Mouse (Mus musculus) heart, adult 18-20 months (tissue): ENCODE measurements at regions not wholly inside any gene's neighbourhood (a gene's known extent, or its start where the extent isn't known, plus 50 kb on each side); places are given as distances from the start of the nearest gene placed in this dataset.

Experiments
- DNase-seq, 2 experiments: peaks; one replicate each; pipeline ENCODE4 v3.0.0; 2021 to 2022; ENCODE audit warnings: mixed read lengths in 1 of 2

GRCm38 (mm10) chr1:151119566-151119965, 62.8 kb upstream of the Gm47985 start:
- DNase-seq, result no peak

GRCm38 (mm10) chr1:151121686-151122085, 60.7 kb upstream of the Gm47985 start:
- no peak for DNase-seq

GRCm38 (mm10) chr1:151123964-151124363, 58.4 kb upstream of the Gm47985 start:
- DNase-seq, result no peak

DNA sequence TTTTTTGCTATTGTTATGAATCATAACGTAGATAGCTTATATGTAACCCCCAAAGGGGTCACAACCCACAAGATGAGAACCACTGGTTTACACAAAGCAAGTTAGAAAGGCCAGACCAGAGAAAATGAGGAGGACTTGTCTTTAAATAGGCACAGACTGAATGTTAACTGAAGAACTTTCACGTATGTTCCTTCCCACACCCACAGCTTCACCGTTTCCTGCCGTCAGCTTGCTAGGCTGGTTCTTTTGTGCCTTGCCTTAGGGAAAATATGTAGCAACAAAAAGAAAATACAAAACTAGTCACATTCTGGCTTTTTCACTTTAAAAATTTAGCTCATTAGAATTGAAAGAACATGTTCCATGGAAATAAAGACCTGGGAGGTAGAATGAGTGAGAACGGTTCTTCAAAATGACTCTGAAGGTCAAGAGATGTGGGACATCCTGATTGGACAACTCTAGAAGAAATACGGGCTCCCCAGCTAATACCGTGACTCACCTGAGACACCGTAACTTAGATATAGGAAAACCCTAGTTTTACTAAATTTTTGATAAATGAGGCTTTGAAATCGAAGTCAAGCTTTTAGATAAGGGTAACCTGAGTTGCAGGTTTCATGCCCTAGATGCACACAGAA, 57.2 kb upstream of the Gm47985 start:
- DNase-seq, result no peak

DNA sequence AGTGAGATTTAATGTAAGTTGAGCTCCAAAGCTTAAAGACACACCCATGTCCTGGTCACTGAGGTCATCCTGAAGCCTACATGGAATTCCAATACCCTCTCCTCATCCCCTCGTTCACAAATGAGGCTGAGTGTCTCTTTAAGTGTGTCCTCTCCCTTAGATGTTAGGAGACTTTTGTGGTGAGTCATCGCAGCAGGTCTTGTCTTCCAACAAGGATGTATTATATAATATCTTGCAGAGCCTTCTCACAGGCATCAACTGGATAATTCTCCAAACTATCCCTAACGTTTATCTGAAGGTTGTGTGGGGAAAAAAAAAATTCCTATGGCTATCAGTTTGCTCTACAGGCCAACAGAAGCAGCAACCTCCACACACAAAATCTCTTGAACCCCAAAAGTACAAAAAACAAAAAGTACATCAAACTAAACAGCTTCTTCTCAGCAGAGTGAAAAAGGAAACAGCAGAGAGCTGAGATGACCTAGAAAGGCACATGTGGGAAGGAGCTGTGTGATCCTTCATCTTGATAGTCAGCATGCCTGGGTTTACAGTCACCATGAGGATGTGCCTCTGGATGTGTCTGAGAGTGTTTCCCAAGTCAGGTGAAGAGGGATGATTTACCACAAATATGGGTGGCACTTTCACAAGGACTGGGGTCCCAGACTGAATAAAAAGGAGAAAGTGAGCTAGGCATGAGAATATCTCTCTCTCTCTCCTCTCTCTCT, 56.4 kb upstream of the Gm47985 start:
- DNase-seq, result no peak

DNA sequence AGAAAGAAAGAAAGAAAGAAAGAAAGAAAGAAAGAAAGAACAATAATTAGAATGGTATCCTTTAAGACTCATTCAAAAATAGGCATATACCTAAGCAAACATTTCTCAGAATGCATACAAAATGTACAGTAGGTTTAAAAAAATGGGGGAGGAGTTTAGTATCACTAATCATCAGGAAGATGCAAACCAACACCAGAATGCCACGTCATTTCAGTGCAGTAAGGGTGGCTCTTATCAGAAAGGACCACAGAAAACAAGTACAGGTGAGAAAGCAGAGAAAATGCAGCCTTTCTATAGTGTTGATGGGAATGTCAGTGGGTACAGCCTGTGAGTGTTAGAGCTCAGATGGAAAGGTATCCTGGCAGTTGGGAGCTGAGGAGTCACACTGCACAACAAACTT, 55.6 kb upstream of the Gm47985 start:
- no peak for DNase-seq

DNA sequence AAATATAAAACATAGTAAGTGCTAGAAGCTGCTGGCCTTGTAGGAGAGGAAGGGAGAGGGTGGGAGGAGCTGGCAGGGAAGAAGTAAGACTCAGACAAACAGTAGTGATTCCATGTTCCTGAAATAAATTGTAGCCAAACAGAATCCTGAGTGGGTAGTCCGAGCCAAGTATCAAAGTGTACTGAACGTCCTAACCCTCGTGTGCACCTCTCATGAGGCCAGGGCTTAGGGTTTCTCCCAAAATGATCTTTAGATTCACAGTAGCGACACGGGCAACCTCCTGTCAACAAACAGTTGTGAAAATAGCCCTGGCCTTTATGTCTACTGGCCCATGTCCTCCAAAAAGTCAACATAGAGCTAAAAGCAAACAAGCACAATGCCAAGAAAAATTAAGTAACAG, 54.3 kb upstream of the Gm47985 start:
- DNase-seq, result peak; percentile 82 to 86

- no peak for DNase-seq
These were observed 53.4 kb upstream of the Gm47985 start for GRCm38 (mm10) chr1:151128955-151129354.

DNA sequence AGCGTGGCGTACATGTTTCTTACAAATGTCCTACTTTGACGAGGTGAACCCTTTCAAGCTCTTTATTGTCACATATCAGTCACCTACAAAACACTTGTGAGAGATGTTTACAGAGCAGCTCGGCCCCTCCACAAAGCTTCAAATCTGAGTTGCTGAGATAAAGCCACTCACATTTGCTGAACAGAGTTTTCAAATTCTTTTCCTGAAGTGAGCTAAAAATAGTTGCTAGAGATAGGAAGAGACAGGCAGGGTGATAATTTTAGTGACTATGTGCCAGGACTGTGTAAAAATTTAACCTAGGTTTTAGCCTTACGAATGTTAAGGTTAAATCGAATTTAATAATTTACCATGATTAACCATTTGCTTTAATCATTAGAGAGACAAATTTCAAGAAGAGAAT, 52.3 kb upstream of the Gm47985 start:
- peak in 1 of 2 experiments; percentile 32 for DNase-seq

DNA sequence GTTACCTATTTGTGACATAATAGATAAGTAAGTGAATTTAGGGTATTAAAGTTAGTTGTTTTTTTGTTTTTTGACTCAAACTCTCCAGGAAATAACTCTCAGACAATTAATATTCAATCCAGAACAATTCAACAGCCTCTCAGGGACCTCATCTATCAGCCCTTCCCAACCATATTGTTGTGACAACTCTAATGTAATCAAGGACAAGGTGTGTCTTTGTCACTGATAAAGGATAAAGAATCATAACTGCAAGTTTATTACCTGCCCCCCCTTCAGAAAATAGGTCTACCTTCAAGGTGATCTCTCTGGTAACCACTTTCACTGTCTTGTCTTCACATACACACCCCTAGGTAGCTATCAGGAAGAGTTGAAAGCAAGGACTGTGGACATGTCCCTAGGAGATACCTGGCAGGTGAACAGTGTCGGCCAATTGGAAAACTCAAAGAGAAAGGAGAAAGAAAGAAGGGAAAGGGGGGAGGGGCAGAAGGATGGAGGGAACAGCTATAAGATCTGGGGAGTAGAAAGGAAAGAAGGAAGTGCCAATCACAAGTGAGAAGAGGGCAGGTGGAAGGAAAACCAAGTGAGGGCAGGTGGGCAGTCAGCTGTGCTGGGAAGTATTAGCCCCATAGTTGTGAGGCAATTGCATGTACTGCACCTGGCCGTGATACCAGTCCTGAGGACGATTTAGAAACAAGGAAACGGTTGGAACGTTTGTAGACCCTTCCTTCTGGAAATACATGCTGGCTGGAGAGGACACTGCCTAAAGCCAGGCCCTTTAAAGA, 51.3 kb upstream of the Gm47985 start:
- DNase-seq, result no peak

DNA sequence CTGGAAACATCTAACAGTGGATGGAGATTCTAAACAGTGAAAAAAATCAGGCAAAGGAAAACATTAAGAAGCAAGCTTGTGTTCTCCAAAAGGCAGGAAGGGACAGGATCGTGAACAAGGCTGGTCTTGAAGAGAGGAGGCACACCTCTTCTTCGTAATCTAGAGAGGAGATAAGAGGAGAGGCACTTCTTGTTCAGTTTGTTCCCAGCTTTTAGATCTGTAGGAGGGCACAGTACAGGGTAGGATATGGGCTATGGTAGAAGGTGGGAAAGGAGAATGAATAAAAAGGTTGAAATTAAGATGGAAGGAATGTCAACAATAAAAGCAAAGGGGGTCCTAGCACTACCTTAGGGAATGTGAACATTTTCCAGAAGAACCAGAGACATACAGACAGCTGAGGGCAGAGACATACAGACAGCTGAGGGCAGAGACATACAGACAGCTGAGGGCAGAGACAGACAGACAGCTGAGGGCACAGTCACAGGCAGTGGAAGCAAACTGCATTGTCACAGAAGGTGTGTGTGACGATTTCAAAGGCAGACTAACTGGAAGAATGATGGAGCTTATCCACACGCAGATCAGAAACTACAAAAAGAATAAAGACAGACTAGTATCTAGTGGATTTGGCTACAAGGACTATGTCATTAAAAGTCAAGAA, 50.6 kb upstream of the Gm47985 start:
- DNase-seq, result no peak
